Mouse (Mus musculus) subcutaneous adipose tissue, adult 2 months (tissue): ENCODE data around the gene Ugt1a9. TPM values are rescaled to one million over a fixed set of nuclear protein-coding genes. Genes with fewer than 3 reads are reported as not detected.

Experiments used
- polyA plus RNA-seq: library from polyadenylated mRNA; depleted of rRNA; stranded (reverse); fragments of >200 nt; gene quantifications from 2 replicates; pipeline ENCODE4 v1.2.3, GENCODE M21; 2012; ENCODE audit warnings: low replicate concordance; rRNA removed

Ugt1a9 gene
- polyA plus RNA-seq, result 0.27 and 1.1 TPM in 2 replicates

GRCm38 (mm10) chr1:88070495-88070894, at the start of gene Ugt1a9:
Gene Ugt1a9 (plus strand): TSS chr1:88070800.

DNA sequence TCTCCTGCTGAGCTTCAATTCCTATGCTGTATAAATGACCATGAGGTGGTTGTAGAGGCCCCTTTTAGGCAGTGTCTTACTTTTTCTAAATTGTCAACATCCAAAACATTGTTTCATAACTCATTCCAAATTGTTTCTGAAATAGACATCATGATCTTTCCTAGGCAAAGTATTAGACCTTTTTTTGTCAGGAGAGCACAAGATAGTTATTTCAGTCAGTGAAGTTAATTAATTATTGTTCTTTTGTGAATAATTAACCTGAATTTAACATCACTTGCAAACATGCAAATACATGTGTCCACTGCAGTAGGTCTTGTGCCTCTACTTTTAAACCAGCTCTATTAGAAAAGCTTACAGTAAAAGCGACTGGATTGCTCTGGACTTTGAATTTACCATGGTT, 15.5 kb upstream of the Ugt1a9 start, which contains the start of gene Ugt1a10:
Gene Ugt1a10, plus strand, starts transcription at position 301 of the 400 bp plus-strand sequence.

GRCm38 (mm10) chr1:88087513-88087912, 16.9 kb downstream of the Ugt1a9 start, which contains the start of gene Ugt1a8:
Gene Ugt1a8 (plus strand): TSS chr1:88087813.

GRCm38 (mm10) chr1:88094941-88095492, 24.4 kb downstream of the Ugt1a9 start, which contains the start of gene Ugt1a7c:
Gene Ugt1a7c (plus strand): TSS chr1:88095062.

GRCm38 (mm10) chr1:88103019-88103418, 32.4 kb downstream of the Ugt1a9 start, which contains the start of gene Ugt1a6b:
Gene Ugt1a6b (plus strand): TSS chr1:88103252.

DNA sequence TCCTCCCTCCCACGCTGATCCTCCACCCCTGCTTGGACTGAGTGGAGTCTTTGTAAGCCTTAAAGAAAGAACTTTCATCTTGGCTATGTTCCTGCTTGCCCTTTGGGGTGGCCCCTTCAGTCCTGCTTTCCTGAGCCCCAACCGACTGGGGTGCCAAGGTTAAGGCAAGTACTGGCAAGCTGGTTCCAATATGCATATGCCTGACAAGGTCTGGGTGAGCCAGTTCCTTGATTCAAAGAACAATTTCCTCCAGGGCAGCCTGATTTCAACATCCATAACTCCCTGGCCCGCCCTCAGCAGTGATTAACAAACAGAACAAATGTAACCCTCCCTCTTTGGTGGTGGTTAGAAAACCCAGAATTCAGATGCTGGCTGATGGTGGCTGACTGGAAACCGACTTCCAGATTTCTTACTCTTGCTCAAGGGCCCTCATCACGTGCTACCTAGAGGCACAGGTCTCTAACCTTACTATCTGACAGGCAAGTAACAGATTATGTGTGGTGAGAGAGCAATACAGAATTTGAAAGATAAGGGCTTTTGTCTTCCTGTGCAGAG, 63.9 kb downstream of the Ugt1a9 start, which contains the start of gene Ugt1a6a:
Gene Ugt1a6a, plus strand, starts transcription at position 353 of the 555 bp plus-strand sequence.

GRCm38 (mm10) chr1:88165711-88166110, 95.1 kb downstream of the Ugt1a9 start, which contains the start of gene Ugt1a5:
Gene Ugt1a5 (plus strand): TSS chr1:88166012.

DNA sequence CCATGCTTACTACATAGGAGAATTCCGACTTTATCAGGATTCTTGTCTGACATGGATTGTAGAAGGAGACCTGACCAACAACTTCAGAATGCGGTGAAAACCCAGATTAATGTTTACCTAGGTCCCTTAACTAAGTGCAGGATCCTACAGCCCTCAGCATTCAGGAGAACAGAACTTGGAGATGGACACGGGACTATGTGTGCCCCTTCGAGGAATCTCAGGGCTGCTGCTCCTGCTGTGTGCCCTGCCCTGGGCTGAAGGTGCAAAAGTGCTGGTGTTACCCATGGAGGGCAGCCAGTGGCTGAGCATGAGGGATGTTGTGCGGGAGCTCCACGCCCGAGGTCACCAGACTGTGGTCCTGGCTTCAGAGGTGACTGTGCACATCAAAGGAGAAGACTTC, 129.9 kb downstream of the Ugt1a9 start, which contains the start of gene Ugt1a2:
Gene Ugt1a2, plus strand, starts transcription at position 146 of the 400 bp plus-strand sequence.

DNA sequence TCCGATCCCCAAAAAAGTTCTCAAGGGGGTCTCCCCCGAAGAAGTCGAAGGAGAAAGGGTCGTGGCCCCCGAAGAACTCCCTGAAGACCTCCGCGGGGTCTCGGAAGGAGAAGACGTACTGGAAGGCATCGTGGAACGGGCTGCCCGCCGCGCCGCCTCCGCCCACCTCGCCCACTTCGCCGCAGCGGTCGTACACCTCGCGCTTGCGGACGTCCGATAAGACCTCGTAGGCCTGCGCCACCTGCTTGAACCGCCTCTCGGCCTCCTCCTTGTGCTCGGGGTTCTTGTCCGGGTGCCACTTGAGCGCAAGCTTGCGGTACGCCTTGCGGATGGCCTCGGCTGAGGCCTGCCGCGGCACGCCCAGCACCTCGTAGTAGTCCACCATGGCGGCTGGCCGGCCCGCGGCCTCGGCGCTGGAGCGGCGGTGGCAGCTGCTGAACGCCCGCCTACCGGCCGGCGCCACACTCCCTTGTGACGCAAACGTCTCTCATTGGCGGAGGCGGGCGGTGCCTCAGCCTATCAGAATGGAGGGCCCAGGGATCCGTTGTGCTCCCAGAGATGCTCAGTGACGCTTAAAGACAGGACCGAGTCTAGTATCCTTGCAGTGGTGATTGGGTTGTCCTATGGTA, 134.8 kb downstream of the Ugt1a9 start, which contains the start of gene Dnajb3:
Gene Dnajb3, minus strand, starts transcription at position 489 of the 629 bp plus-strand sequence.

GRCm38 (mm10) chr1:88211812-88212211, 141.2 kb downstream of the Ugt1a9 start, which contains the start of gene Ugt1a1:
Gene Ugt1a1 (plus strand): TSS chr1:88211959.

GRCm38 (mm10) chr1:88226670-88227379, 156.2 kb downstream of the Ugt1a9 start, which contains the start of gene Mroh2a:
Gene Mroh2a (plus strand): TSS chr1:88226986.

Other genes with a start within 250 kb of the Ugt1a9 start
- gene Dgkd, start 217.5 kb upstream of the Ugt1a9 start, polyA plus RNA-seq, result 53.1 and 74.8 TPM in 2 replicates
- 17.3 and 17.5 TPM in 2 replicates for gene Usp40, start 62.2 kb upstream of the Ugt1a9 start, polyA plus RNA-seq
- gene Ugt1a10, start 15.4 kb upstream of the Ugt1a9 start, polyA plus RNA-seq, result 0.11 and 0.30 TPM in 2 replicates
- 0.69 TPM in 1 of 2 replicates, not detected in the other for gene Ugt1a8, start 17.0 kb downstream of the Ugt1a9 start, polyA plus RNA-seq
- gene Ugt1a7c, start 24.3 kb downstream of the Ugt1a9 start, polyA plus RNA-seq, result 10.8 and 16.0 TPM in 2 replicates
- gene Ugt1a6b, start 32.5 kb downstream of the Ugt1a9 start, polyA plus RNA-seq, result 26.5 and 159 TPM in 2 replicates
- gene Ugt1a6a, start 64.0 kb downstream of the Ugt1a9 start, polyA plus RNA-seq, result 44.0 and 172 TPM in 2 replicates
- 0.40 and 1.0 TPM in 2 replicates for gene Ugt1a5, start 95.2 kb downstream of the Ugt1a9 start, polyA plus RNA-seq
- 0.33 TPM in 1 of 2 replicates, not detected in the other for gene Ugt1a2, start 129.8 kb downstream of the Ugt1a9 start, polyA plus RNA-seq
- gene Dnajb3, start 135.0 kb downstream of the Ugt1a9 start, polyA plus RNA-seq, result 2.8 TPM in 1 of 2 replicates, not detected in the other
- gene Ugt1a1, start 141.2 kb downstream of the Ugt1a9 start, polyA plus RNA-seq, result 0.62 and 2.2 TPM in 2 replicates
- gene Mroh2a, start 156.2 kb downstream of the Ugt1a9 start, polyA plus RNA-seq, result 0.16 and 0.62 TPM in 2 replicates
- 43.1 and 84.3 TPM in 2 replicates for gene Hjurp, start 206.8 kb downstream of the Ugt1a9 start, polyA plus RNA-seq
- not detected in 2 replicates for gene Trpm8, start 206.9 kb downstream of the Ugt1a9 start, polyA plus RNA-seq